Mouse (Mus musculus) ovary, postnatal 36 days (tissue): ENCODE results near the gene 6430550D23Rik.

ENCODE experiments used
- DNase-seq: peaks from one replicate; pipeline ENCODE4 v3.0.0; 2022; ENCODE audit warnings: low spot score, mixed read lengths

6430550D23Rik gene

GRCm38 (mm10) chr2:156007888-156008532 lies at the start of gene 6430550D23Rik, which contains the start of gene Ergic3:
Gene 6430550D23Rik (minus strand): TSS chr2:156007977.
Gene Ergic3 (plus strand): TSS chr2:156008045.
- peak; percentile 99 for DNase-seq

- no peak for DNase-seq
These were observed 45.0 kb upstream of the 6430550D23Rik start, which contains the start of gene Fer1l4 for GRCm38 (mm10) chr2:156052816-156053215. Gene Fer1l4 (minus strand): TSS chr2:156052947.

GRCm38 (mm10) chr2:156047929-156048328 lies 40.2 kb upstream of the 6430550D23Rik start:
- DNase-seq = no peak

- no peak for DNase-seq
These were observed 35.1 kb upstream of the 6430550D23Rik start for GRCm38 (mm10) chr2:156042903-156043302.

GRCm38 (mm10) chr2:156039390-156039789 lies 31.6 kb upstream of the 6430550D23Rik start:
- DNase-seq = no peak

- no peak for DNase-seq
These were observed 17.7 kb upstream of the 6430550D23Rik start for GRCm38 (mm10) chr2:156025482-156025881.

- DNase-seq = no peak
These were observed 14.0 kb upstream of the 6430550D23Rik start for GRCm38 (mm10) chr2:156021765-156022164.

GRCm38 (mm10) chr2:156021219-156021618 lies 13.4 kb upstream of the 6430550D23Rik start:
- no peak for DNase-seq

- DNase-seq = no peak
These were observed 10.3 kb upstream of the 6430550D23Rik start for GRCm38 (mm10) chr2:156018106-156018505.

- DNase-seq = no peak
These were observed 2.4 kb downstream of the 6430550D23Rik start for GRCm38 (mm10) chr2:156005393-156005792.

GRCm38 (mm10) chr2:155991863-155992321 lies 15.9 kb downstream of the 6430550D23Rik start:
- DNase-seq = peak; percentile 53

- peak; percentile 26 for DNase-seq
These were observed 16.6 kb downstream of the 6430550D23Rik start for GRCm38 (mm10) chr2:155991151-155991550.

- DNase-seq = no peak
These were observed 18.7 kb downstream of the 6430550D23Rik start for GRCm38 (mm10) chr2:155989085-155989484.

- DNase-seq = no peak
These were observed 20.6 kb downstream of the 6430550D23Rik start for GRCm38 (mm10) chr2:155987131-155987530.

GRCm38 (mm10) chr2:155985776-155986175 lies 22.0 kb downstream of the 6430550D23Rik start:
- DNase-seq = no peak

GRCm38 (mm10) chr2:155979328-155979991 lies 28.3 kb downstream of the 6430550D23Rik start:
- no peak for DNase-seq

- DNase-seq = no peak
These were observed 33.6 kb downstream of the 6430550D23Rik start for GRCm38 (mm10) chr2:155974087-155974731.

GRCm38 (mm10) chr2:155973348-155973747 lies 34.4 kb downstream of the 6430550D23Rik start:
- DNase-seq = no peak

GRCm38 (mm10) chr2:155962991-155963390 lies 44.8 kb downstream of the 6430550D23Rik start:
- no peak for DNase-seq

- DNase-seq = no peak
These were observed 45.9 kb downstream of the 6430550D23Rik start for GRCm38 (mm10) chr2:155961862-155962261.

GRCm38 (mm10) chr2:155959981-155960380 lies 47.8 kb downstream of the 6430550D23Rik start:
- no peak for DNase-seq
